22 mouse cellular contexts compared by ENCODE assay signal in the genomic region with DNA sequence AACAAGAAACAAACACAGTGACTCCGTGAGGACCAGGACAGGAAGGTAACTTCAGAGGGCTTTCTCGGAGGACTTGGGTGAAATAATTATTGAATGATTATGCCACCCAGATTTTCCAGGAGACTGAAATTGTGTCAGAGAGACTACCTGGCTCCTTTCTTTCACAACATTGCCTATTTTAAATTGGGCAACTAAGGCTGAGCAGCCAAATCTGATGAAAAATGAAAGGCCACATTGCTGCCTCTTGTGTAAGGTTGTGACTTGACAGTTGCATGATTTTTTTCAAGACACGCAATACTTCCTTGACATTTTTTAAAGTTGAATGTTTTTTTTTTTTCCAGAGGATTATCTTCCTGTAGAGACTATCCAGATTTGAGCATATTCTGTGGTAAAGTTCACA.
A peak's percentile ranks its signal among the peaks of the same experiment; 100 is the strongest.
DNase-seq lines count a peak whose midpoint lies in the region; TF ChIP-seq lines count a peak whose summit lies in the region.
"Had no signal": no experiment of that assay in that cellular context is flagged by ENCODE, and none has a peak within 500 bp of the region (broad histone marks: within the 10 kb centered on the region; RNA-seq: fewer than 3 reads in every experiment).

No protein-coding gene starts in this region.

- H3K27me3 ChIP-seq in liver, adult 2 months (ENCODE audit: control insufficient read depth, insufficient read depth, low read length) = no peaks in the 10 kb centered on the region
- H3K27me3 ChIP-seq: CH12.LX; embryonic facial prominence, embryonic 13.5 days; embryonic facial prominence, embryonic 15.5 days; forebrain, embryonic 13.5 days; forebrain, embryonic 15.5 days had no signal

- H3K4me3 ChIP-seq in liver, adult 2 months (ENCODE audit: insufficient read depth, low read depth, low read length) = no peak overlapping the region
- H3K4me3 ChIP-seq: embryonic facial prominence, embryonic 13.5 days; embryonic facial prominence, embryonic 15.5 days; erythroblast, embryonic 14.5 days; forebrain, embryonic 13.5 days; forebrain, embryonic 15.5 days had no signal

- TF ChIP-seq POLR2A in liver, adult 2 months (IDR thresholded peaks at IDR 0.05; ENCODE audit: extremely low read depth, insufficient read depth, low read length) = no peak

- peak; percentile 7 for DNase-seq in adrenal gland, adult 2 months
- DNase-seq in adrenal gland, postnatal 14 days = no peak
- DNase-seq in liver, adult 2 months (ENCODE audit: extremely low read depth, low read depth, low spot score) = peak; percentile 68
- DNase-seq in liver = no peak
- DNase-seq in Muller cell, postnatal 12 days (ENCODE audit: inconsistent ontology term) = no peak
- DNase-seq: adrenal gland, adult 8-10 months; adrenal gland, postnatal 25 days; B cell, adult 2 months; cerebellum, adult 11 months; cerebellum, adult 18-20 months; cerebellum, adult 8-10 months; cerebellum, adult 9-11 months; cerebellum, postnatal 14 days; cerebellum, postnatal 36 days; forebrain, postnatal 0 days had no signal

- H3K4me1 ChIP-seq in liver, adult 2 months (ENCODE audit: control insufficient read depth, insufficient read depth, low read length) = no peaks in the 10 kb centered on the region; the same call in 1 of the 2 replicates
- H3K4me1 ChIP-seq: embryonic facial prominence, embryonic 15.5 days; forebrain, embryonic 13.5 days; forebrain, embryonic 15.5 days had no signal

- TF ChIP-seq CTCF in liver, adult 2 months (IDR thresholded peaks at IDR 0.05; ENCODE audit: low read depth, low read length) = no peak

- H3K79me2 ChIP-seq in liver, adult 2 months (ENCODE audit: control insufficient read depth, insufficient read depth, low read length) = no peaks in the 10 kb centered on the region

- no peaks in the 10 kb centered on the region for H3K36me3 ChIP-seq in liver, adult 2 months (ENCODE audit: control insufficient read depth, insufficient read depth, low read length)
- H3K36me3 ChIP-seq: embryonic facial prominence, embryonic 13.5 days; embryonic facial prominence, embryonic 15.5 days; forebrain, embryonic 15.5 days; G1E had no signal

- 32% methylated on average over 3 of the region's 3 CpGs for WGBS in liver, adult 2 months

- no peak overlapping the region for H3K9ac ChIP-seq in liver, adult 2 months (ENCODE audit: low read depth, low read length)
- H3K9ac ChIP-seq: embryonic facial prominence, embryonic 13.5 days; embryonic facial prominence, embryonic 15.5 days; forebrain, embryonic 13.5 days; forebrain, embryonic 15.5 days; forebrain, postnatal 0 days had no signal

- no peak overlapping the region for H3K27ac ChIP-seq in liver, adult 2 months (replicated peaks; ENCODE audit: insufficient read depth, low read depth, low read length)
- H3K27ac ChIP-seq: embryonic facial prominence, embryonic 13.5 days; embryonic facial prominence, embryonic 15.5 days; forebrain, embryonic 13.5 days; forebrain, embryonic 15.5 days had no signal

Comparison
In these comparisons a context has a peak if more than half of its experiments do, and no peak if none do; other contexts are left out.
1. DNase-seq: peak in adrenal gland, adult 2 months (single experiment) and liver, adult 2 months (single experiment); none in adrenal gland, postnatal 14 days (single experiment), liver (single experiment) and Muller cell, postnatal 12 days (single experiment).